Comparison of ENCODE assay signal across 8 mouse cellular contexts in genomic region chr4:62965497-62966302, GRCm38 (mm10). TPM values are rescaled to one million over a fixed set of nuclear protein-coding genes. Genes with fewer than 3 reads are reported as not detected.
DNase-seq lines count a peak whose midpoint lies in the region; ATAC-seq and TF ChIP-seq lines count a peak whose summit lies in the region.

Gene Zfp618, plus strand, starts transcription at chr4:62965573.

- TF ChIP-seq CTCF in forebrain, postnatal 0 days (IDR thresholded peaks at IDR 0.05; ENCODE audit: low read depth), result peak; percentile 3; the same call in 1 of the 2 replicates

- no peaks in the 10 kb centered on the region for H3K27me3 ChIP-seq in forebrain, postnatal 0 days (ENCODE audit: insufficient read depth, low read length)
- no peaks in the 10 kb centered on the region for H3K27me3 ChIP-seq in midbrain, embryonic 15.5 days (replicated peaks)

- peak; percentile 77 for ATAC-seq in forebrain, postnatal 0 days
- ATAC-seq in midbrain, embryonic 15.5 days (replicated peaks), result peak; percentile 86

- peak; percentile 32 to 71 for DNase-seq in adrenal gland, adult (ENCODE audit: inconsistent age in 2 of 2, low spot score in 1 of 2)
- DNase-seq in adrenal gland, adult 8-10 months, result no peak
- peak; percentile 34 for DNase-seq in urinary bladder, adult 2 months (ENCODE audit: low spot score)
- DNase-seq in urinary bladder, postnatal 10 days (ENCODE audit: low spot score), result no peak
- peak; percentile 54 for DNase-seq in forebrain, postnatal 0 days
- peak; percentile 58 for DNase-seq in kidney, postnatal 14 days
- DNase-seq in c-Kit-positive CD71-positive TER-119-positive erythroid progenitor cells, embryonic 14.5 days (ENCODE audit: low spot score), result no peak

- no peaks in the 10 kb centered on the region for H3K36me3 ChIP-seq in forebrain, postnatal 0 days (ENCODE audit: insufficient read depth)
- H3K36me3 ChIP-seq in midbrain, embryonic 15.5 days (replicated peaks), result no peaks in the 10 kb centered on the region

- H3K4me2 ChIP-seq in forebrain, postnatal 0 days (ENCODE audit: low read depth), result peak within 1 kb of the TSS; percentile 71
- H3K4me2 ChIP-seq in midbrain, embryonic 15.5 days, result peak within 1 kb of the TSS; percentile 86

- H3K27ac ChIP-seq in forebrain, postnatal 0 days (ENCODE audit: low read depth, low read length), result peak within 1 kb of the TSS; percentile 72
- H3K27ac ChIP-seq in midbrain, embryonic 15.5 days, result peak within 1 kb of the TSS; percentile 90

- no peaks in the 10 kb centered on the region for H3K4me1 ChIP-seq in forebrain, postnatal 0 days (ENCODE audit: insufficient read depth)
- peaks cover 12% of the 10 kb centered on the region for H3K4me1 ChIP-seq in midbrain, embryonic 15.5 days

- H3K9me3 ChIP-seq in forebrain, postnatal 0 days (ENCODE audit: low read length), result no peaks in the 10 kb centered on the region
- H3K9me3 ChIP-seq in midbrain, embryonic 15.5 days, result no peaks in the 10 kb centered on the region

- H3K9ac ChIP-seq in forebrain, postnatal 0 days, result peak within 1 kb of the TSS; percentile 90
- H3K9ac ChIP-seq in midbrain, embryonic 15.5 days, result peak within 1 kb of the TSS; percentile 95

- H3K4me3 ChIP-seq in forebrain, postnatal 0 days (ENCODE audit: low read depth, low read length), result peak within 1 kb of the TSS; percentile 93
- peak within 1 kb of the TSS; percentile 82 for H3K4me3 ChIP-seq in midbrain, embryonic 15.5 days

- under 1% methylated on average over 61 of the region's 86 CpGs for WGBS in forebrain, postnatal 0 days
- 0% methylated on average over 17 of the region's 86 CpGs for WGBS in midbrain, embryonic 15.5 days

RNA-seq across cellular contexts. Expression of gene Zfp618, which starts in this region (rescaled TPM):
- 10 to 100 TPM in 1 of 4 experiments, 1 to 10 TPM in 3; 3.9 to 11.0 (median 6.3) TPM for total RNA-seq in adrenal gland, adult 8-10 months (2022)
- 3.0 TPM in 2 replicates for polyA plus RNA-seq in urinary bladder, adult 2 months (2012; rRNA removed)
- 13.8 and 21.9 TPM in 2 replicates for total RNA-seq in forebrain, postnatal 0 days (2014; rRNA removed)
- polyA plus RNA-seq in forebrain, postnatal 0 days (2015; fragmentation: Nextera tagmentation; extraction: Ambion mirVana), result 5.5 and 11.1 TPM in 2 replicates
- polyA plus RNA-seq in midbrain, embryonic 15.5 days (2015; fragmentation: Nextera tagmentation; extraction: Ambion mirVana), result 37.6 and 38.6 TPM in 2 replicates

Comparison
In these comparisons a context has a peak if more than half of its experiments do, and no peak if none do; other contexts are left out.
1. DNase-seq: peak in adrenal gland, adult (2 of 2), urinary bladder, adult 2 months (single experiment), forebrain, postnatal 0 days (single experiment) and kidney, postnatal 14 days (single experiment); none in adrenal gland, adult 8-10 months (single experiment), urinary bladder, postnatal 10 days (single experiment) and c-Kit-positive CD71-positive TER-119-positive erythroid progenitor cells, embryonic 14.5 days (single experiment).